Mouse (Mus musculus): ENCODE measurements around the gene Sirt2. TPM values are rescaled to one million over a fixed set of nuclear protein-coding genes. Genes with fewer than 3 reads are reported as not detected.

Gene Sirt2
- polyA plus RNA-seq, 1 experiment from 2014 or later: 125 TPM

DNA sequence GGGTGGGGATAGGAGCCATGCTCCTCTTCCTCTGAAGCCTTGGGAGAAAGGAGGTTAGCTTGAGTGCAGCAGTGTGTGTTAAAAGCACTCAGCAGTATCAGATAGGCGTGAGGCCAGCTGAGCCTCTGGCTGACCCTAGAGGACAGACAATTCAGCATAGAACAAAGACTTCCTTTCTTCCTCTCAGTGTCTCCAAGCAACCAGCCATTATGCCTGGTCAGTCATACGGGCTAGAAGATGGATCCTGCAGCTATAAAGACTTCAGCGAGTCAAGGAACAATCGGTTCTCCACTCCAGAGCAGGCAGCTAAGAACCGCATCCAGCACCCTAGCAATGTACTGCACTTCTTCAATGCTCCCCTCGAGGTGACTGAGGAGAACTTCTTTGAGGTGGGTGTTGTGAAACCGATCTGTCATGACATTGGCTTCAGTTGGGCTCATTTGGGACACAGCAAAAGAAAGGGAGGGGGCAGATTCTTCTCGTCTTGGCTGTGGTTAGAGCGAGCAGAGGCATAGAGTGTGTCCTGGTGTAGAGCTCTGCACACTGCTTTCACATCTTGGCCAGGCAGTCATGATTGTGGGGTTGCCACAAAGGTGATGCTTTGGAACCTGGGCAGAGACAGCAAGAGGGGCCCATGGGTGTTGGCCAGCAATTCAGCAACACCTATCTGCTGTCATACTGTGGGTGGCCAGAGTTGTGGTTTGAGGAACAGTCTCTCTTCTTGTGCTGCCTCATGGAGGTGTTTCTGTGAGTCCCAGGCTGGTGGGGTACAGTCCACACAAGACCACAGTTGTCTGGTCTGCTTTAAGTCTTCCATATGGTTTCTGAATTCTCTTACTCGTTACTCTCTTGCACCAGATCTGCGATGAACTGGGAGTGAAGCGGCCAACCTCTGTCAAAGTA, 54.1 kb downstream of the Sirt2 start:
- Histone ChIP-seq H3K9me3 (no peaks in the 10 kb centered on the region), H3K27ac (replicated peaks) (peak overlapping the region; percentile 57; the same call in 1 of the 2 replicates), H3K4me1 (replicated peaks) (peaks cover 54% of the 10 kb centered on the region), H3K27me3 (no peaks in the 10 kb centered on the region), H3K9ac (peak overlapping the region; percentile 12; the same call in 1 of the 2 replicates), H3K4me2 (no peak overlapping the region), H3K4me3 (no peak overlapping the region), H3K36me3 (peaks cover 66% of the 10 kb centered on the region)
- 25% methylated on average over 12 of the region's 12 CpGs for WGBS
- no peak for ATAC-seq (ENCODE audit: low FRiP score, low read depth)

DNA sequence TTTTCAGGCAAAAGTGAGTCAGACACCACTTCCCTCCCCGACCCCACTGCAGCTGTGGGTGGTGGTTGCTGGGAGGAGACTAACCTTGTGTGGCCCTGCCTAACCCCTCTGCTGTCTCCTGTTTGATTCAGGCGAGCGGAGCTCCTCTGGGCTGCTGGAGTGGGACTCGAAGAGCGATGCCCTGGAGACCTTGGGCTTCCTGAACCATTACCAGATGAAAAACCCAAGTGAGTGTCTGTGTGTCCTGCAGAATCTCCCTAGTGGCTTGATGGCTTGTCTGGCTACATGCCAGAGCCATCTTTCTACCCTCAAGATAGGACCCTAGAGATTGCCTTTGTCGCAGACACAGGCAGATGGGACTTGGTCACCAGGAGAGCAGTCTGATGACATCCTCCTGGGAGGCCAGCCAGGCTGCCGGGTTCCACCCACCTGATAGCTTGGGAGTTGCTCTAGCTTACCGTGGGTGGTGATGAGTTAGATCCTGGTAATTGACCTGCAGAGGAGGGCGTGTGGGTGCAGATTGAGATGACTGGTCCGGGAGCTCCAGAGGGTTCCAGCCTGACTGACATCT, 54.8 kb downstream of the Sirt2 start:
- ATAC-seq (ENCODE audit: low FRiP score, low read depth): no peak
- Histone ChIP-seq H3K4me1 (replicated peaks) (peaks cover 54% of the 10 kb centered on the region), H3K9me3 (no peaks in the 10 kb centered on the region), H3K9ac (no peak overlapping the region), H3K4me3 (no peak overlapping the region), H3K4me2 (no peak overlapping the region), H3K36me3 (peaks cover 59% of the 10 kb centered on the region), H3K27ac (replicated peaks) (0 out of 2 replicates have a peak overlapping the region, but pooled peaks have one; percentile 12), H3K27me3 (no peaks in the 10 kb centered on the region)
- 36% methylated on average over 10 of the region's 10 CpGs for WGBS

DNA sequence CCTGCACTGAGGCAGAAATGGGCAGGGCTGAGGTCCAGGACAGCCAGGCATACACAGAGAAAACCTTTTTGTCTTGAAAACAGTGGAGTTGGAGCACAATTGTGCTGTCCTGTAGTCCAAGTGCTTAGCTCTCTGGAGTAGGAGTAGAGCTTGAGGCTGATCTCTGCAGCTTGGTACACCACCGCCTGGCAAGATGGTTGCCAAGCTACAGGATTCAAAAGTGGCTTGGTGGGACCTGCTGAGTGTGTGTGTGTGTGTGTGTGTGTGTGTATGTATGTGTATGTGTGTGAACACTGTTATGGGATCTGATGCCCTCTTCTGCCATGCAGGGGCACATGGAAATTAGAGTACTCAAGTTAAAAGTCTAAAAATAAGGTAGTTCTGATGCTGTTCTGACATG, 56.0 kb downstream of the Sirt2 start:
- peaks cover 43% of the 10 kb centered on the region for H3K4me1 ChIP-seq (replicated peaks)
- peaks cover 46% of the 10 kb centered on the region for H3K36me3 ChIP-seq
- no peaks in the 10 kb centered on the region for H3K9me3 ChIP-seq
- H3K27me3 ChIP-seq: no peaks in the 10 kb centered on the region
- no peak for ATAC-seq (ENCODE audit: low FRiP score, low read depth)
- no peak overlapping the region for H3K4me2 ChIP-seq
- no peak overlapping the region for H3K27ac ChIP-seq (replicated peaks)
- WGBS: 50% methylated on average over 1 of the region's 1 CpGs
- no peak overlapping the region for H3K9ac ChIP-seq
- H3K4me3 ChIP-seq: no peak overlapping the region

DNA sequence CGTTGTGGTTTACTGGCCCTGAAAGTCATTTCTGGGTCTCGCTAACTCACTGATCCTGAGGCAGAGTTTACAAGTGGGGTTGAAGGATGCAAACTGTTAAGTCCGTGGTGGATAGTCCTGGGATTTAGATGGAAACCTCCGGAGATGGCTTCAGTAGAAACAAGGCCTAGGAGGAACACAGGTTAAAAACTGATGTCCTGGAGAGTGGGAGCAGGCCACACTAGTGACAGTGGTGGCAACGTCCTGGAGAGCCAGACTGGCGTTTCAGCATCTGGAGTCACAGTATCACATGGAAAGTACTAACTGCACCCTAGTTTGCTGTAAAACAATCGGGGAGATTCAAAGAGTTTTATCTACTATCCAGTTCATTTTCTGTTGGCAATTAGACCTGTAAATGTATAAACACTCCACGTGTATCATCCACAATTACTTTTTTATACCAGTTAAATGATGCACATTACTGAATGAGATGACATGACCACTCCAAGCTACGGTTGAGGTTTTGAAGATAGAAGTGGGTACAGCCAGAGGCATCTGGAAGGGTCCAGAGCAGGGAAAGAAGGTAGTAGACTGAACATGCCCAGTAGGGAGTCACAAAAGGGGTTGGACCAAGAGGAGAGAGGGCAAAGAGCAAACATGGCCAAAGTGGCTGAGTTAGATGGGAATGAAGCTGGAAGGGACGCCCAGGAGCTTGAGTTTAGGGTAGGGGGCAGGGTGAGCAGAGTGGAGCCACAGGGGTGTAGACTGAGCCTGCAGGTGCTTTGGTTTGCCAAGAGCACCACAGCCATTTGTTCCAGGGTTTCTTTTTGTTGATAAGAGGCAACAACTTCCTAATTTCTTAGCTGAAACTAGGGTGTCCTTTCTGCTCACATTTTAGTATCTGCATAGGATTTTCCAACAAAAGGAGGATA, 56.7 kb downstream of the Sirt2 start:
- Histone ChIP-seq H3K4me2 (no peak overlapping the region), H3K27me3 (no peaks in the 10 kb centered on the region), H3K4me1 (replicated peaks) (peaks cover 40% of the 10 kb centered on the region), H3K4me3 (no peak overlapping the region), H3K27ac (replicated peaks) (no peak overlapping the region), H3K36me3 (peaks cover 41% of the 10 kb centered on the region), H3K9ac (no peak overlapping the region), H3K9me3 (no peaks in the 10 kb centered on the region)
- WGBS: 63% methylated on average over 10 of the region's 10 CpGs
- ATAC-seq (ENCODE audit: low FRiP score, low read depth): no peak

DNA sequence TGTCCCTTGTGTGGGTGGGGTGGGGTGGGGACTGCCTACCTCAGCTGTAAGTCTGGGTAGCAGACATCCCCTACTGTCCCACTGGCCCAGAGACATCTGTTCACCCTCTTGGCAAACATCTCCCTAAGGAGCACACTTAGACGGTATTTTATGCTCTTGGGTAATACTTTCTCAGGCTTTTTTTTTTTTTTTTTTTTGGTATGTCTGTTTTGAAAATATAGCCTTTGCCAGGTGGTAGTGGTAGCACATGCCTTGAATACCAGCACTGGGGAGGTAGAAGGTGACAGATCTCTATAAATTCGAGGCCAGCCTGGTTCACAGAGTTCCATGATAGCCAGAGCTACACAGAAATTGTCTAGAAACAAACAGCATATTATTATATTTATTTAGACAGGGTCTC, 57.4 kb downstream of the Sirt2 start:
- Histone ChIP-seq H3K4me3 (no peak overlapping the region), H3K27me3 (no peaks in the 10 kb centered on the region), H3K4me2 (no peak overlapping the region), H3K9ac (no peak overlapping the region), H3K4me1 (replicated peaks) (peaks cover 40% of the 10 kb centered on the region), H3K9me3 (no peaks in the 10 kb centered on the region), H3K36me3 (peaks cover 34% of the 10 kb centered on the region), H3K27ac (replicated peaks) (0 out of 2 replicates have a peak overlapping the region, but pooled peaks have one; percentile 78)
- 50% methylated on average over 2 of the region's 2 CpGs for WGBS
- ATAC-seq (ENCODE audit: low FRiP score, low read depth): no peak

GRCm38 (mm10) chr7:28824941-28825685, 58.6 kb downstream of the Sirt2 start, which contains the start of gene Ech1:
TSS of gene Ech1 (plus strand) at chr7:28825217.
- H3K27ac ChIP-seq (replicated peaks): peak within 1 kb of the TSS; percentile 78
- H3K9me3 ChIP-seq: no peaks in the 10 kb centered on the region
- H3K4me1 ChIP-seq (replicated peaks): peaks cover 33% of the 10 kb centered on the region
- peaks cover 29% of the 10 kb centered on the region for H3K36me3 ChIP-seq
- H3K27me3 ChIP-seq: no peaks in the 10 kb centered on the region
- peak within 1 kb of the TSS; percentile 57 for H3K4me2 ChIP-seq
- H3K4me3 ChIP-seq: peak within 1 kb of the TSS; percentile 52
- peak; percentile 75 for ATAC-seq (ENCODE audit: low FRiP score, low read depth)
- peak within 1 kb of the TSS; percentile 48 for H3K9ac ChIP-seq
- 2% methylated on average over 33 of the region's 33 CpGs for WGBS

- Histone ChIP-seq H3K4me3 (peak overlapping the region; percentile 52), H3K9me3 (no peaks in the 10 kb centered on the region), H3K36me3 (peaks cover 29% of the 10 kb centered on the region), H3K27me3 (no peaks in the 10 kb centered on the region), H3K4me2 (peak overlapping the region; percentile 57), H3K27ac (replicated peaks) (peak overlapping the region; percentile 78), H3K4me1 (replicated peaks) (peaks cover 26% of the 10 kb centered on the region), H3K9ac (peak overlapping the region; percentile 48)
- WGBS: 59% methylated on average over 11 of the region's 11 CpGs
- ATAC-seq (ENCODE audit: low FRiP score, low read depth): no peak
Measured at GRCm38 (mm10) chr7:28825686-28826401, 59.3 kb downstream of the Sirt2 start.

GRCm38 (mm10) chr7:28826402-28826772, 59.9 kb downstream of the Sirt2 start:
- H3K4me1 ChIP-seq (replicated peaks): peaks cover 21% of the 10 kb centered on the region
- H3K9ac ChIP-seq: no peak overlapping the region
- no peak overlapping the region for H3K4me3 ChIP-seq
- H3K36me3 ChIP-seq: peaks cover 24% of the 10 kb centered on the region
- H3K27ac ChIP-seq (replicated peaks): no peak overlapping the region
- no peak for ATAC-seq (ENCODE audit: low FRiP score, low read depth)
- 93% methylated on average over 7 of the region's 7 CpGs for WGBS
- H3K4me2 ChIP-seq: peak overlapping the region; percentile 57; the same call in 1 of the 2 replicates
- no peaks in the 10 kb centered on the region for H3K27me3 ChIP-seq
- no peaks in the 10 kb centered on the region for H3K9me3 ChIP-seq

GRCm38 (mm10) chr7:28827338-28827737, 60.8 kb downstream of the Sirt2 start:
- Histone ChIP-seq H3K9ac (no peak overlapping the region), H3K27me3 (no peaks in the 10 kb centered on the region), H3K27ac (replicated peaks) (no peak overlapping the region), H3K4me1 (replicated peaks) (peaks cover 17% of the 10 kb centered on the region), H3K9me3 (no peaks in the 10 kb centered on the region), H3K4me3 (no peak overlapping the region), H3K36me3 (peaks cover 16% of the 10 kb centered on the region), H3K4me2 (no peak overlapping the region)
- WGBS: 49% methylated on average over 3 of the region's 3 CpGs
- ATAC-seq (ENCODE audit: low FRiP score, low read depth): no peak

DNA sequence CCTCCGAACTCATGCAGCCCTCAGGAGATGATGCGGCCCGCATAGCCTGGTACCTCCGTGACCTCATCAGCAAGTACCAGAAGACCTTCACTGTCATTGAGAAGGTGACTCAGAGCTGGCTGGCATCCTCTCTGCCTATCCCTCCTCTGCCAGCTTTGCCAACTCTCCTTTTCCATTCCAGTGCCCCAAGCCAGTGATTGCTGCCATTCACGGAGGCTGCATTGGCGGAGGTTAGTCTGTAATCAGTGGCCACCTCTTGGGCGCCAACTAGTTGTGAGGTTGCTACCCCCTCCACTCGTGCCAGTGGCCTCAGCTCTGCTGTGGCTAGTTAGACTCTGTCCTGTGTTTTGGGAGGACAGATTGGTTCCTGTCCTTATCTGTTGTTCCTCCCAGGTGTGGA, 63.3 kb downstream of the Sirt2 start:
- Histone ChIP-seq H3K27me3 (no peaks in the 10 kb centered on the region), H3K9me3 (no peaks in the 10 kb centered on the region), H3K4me3 (no peak overlapping the region), H3K36me3 (peaks cover 13% of the 10 kb centered on the region), H3K4me1 (replicated peaks) (peaks cover 9% of the 10 kb centered on the region), H3K9ac (no peak overlapping the region), H3K4me2 (no peak overlapping the region), H3K27ac (replicated peaks) (no peak overlapping the region)
- ATAC-seq (ENCODE audit: low FRiP score, low read depth): no peak
- over 99% methylated on average over 8 of the region's 8 CpGs for WGBS

DNA sequence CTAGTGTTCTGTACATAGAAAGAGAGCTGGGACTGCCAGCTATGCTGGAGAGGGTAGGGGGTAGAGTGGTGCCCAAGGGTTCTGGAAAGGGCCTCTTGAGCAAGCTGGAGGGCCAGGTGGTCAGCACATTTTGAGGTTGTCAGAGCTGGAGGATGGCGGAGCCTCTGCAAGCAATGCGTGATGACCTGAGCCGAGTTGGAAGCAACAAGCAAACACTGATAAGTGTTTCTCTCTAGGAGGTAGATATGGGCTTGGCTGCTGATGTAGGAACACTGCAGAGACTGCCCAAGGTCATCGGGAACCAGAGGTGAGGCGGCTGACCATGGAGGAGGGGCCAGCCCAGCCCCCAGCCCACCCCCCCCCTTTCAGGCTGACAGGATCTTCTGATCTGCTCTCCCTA, 64.4 kb downstream of the Sirt2 start:
- Histone ChIP-seq H3K4me3 (no peak overlapping the region), H3K4me1 (replicated peaks) (peaks cover 2% of the 10 kb centered on the region), H3K9me3 (no peaks in the 10 kb centered on the region), H3K27ac (replicated peaks) (no peak overlapping the region), H3K27me3 (no peaks in the 10 kb centered on the region), H3K4me2 (no peak overlapping the region), H3K9ac (no peak overlapping the region), H3K36me3 (peaks cover 13% of the 10 kb centered on the region)
- no peak for ATAC-seq (ENCODE audit: low FRiP score, low read depth)
- 95% methylated on average over 5 of the region's 5 CpGs for WGBS

All from hindbrain, embryonic 15.5 days (tissue).